Mouse (Mus musculus): Measurements from ENCODE around the gene Man2a1. TPM values are rescaled to one million over a fixed set of nuclear protein-coding genes. Genes with fewer than 3 reads are reported as not detected.

Gene Man2a1
- polyA plus RNA-seq, 1 experiment from 2014 or later, result 4.1 TPM

- Histone ChIP-seq H3K9ac (ENCODE audit: low read depth, low read length) (no peak overlapping the region), H3K9me3 (replicated peaks; ENCODE audit: control insufficient read depth, low read length) (no peaks in the 10 kb centered on the region), H3K4me2 (no peak overlapping the region), H3K4me1 (ENCODE audit: control insufficient read depth, insufficient read depth, low read length) (no peaks in the 10 kb centered on the region), H3K27me3 (ENCODE audit: control insufficient read depth, insufficient read depth, low read length) (no peaks in the 10 kb centered on the region), H3K27ac (ENCODE audit: low read depth, low read length) (no peak overlapping the region), H3K4me3 (ENCODE audit: low read depth, low read length) (no peak overlapping the region), H3K36me3 (ENCODE audit: control insufficient read depth, insufficient read depth, low read length) (peaks cover 9% of the 10 kb centered on the region; the same call in 1 of the 2 replicates)
- 66% methylated on average over 4 of the region's 4 CpGs for WGBS (ENCODE audit: insufficient replicate concordance)
- ATAC-seq (replicated peaks; ENCODE audit: insufficient number of reproducible peaks, low FRiP score, low TSS enrichment), result no peak
Measured at GRCm38 (mm10) chr17:64716318-64716717, 115.8 kb downstream of the Man2a1 start.

DNA sequence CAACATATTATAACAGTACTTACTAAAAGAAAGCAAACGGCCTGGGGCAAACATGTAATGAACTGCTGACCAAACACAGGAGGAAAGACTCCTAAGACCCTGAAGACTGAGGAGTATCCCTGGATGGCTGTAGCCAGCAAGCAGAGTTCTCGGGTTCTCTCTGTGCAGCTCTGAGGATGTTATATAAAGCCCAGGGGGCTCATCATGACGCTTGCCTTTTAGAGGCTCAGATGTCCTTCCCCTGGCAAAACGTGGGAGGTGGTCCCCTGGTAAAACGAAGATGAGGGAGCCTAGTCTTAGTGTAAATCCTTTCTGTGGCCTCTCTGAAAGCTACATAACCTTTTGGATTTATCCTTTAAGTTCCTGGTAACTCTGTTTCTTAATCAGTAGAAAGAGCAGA, 119.2 kb downstream of the Man2a1 start:
- Histone ChIP-seq H3K27ac (ENCODE audit: low read depth, low read length) (no peak overlapping the region), H3K9ac (ENCODE audit: low read depth, low read length) (no peak overlapping the region), H3K4me1 (ENCODE audit: control insufficient read depth, insufficient read depth, low read length) (no peaks in the 10 kb centered on the region), H3K36me3 (ENCODE audit: control insufficient read depth, insufficient read depth, low read length) (peaks cover under 1% of the 10 kb centered on the region; the same call in 1 of the 2 replicates), H3K4me3 (ENCODE audit: low read depth, low read length) (no peak overlapping the region), H3K27me3 (ENCODE audit: control insufficient read depth, insufficient read depth, low read length) (no peaks in the 10 kb centered on the region), H3K9me3 (replicated peaks; ENCODE audit: control insufficient read depth, low read length) (no peaks in the 10 kb centered on the region), H3K4me2 (no peak overlapping the region)
- 71% methylated on average over 5 of the region's 5 CpGs for WGBS (ENCODE audit: insufficient replicate concordance)
- no peak for ATAC-seq (replicated peaks; ENCODE audit: insufficient number of reproducible peaks, low FRiP score, low TSS enrichment)

DNA sequence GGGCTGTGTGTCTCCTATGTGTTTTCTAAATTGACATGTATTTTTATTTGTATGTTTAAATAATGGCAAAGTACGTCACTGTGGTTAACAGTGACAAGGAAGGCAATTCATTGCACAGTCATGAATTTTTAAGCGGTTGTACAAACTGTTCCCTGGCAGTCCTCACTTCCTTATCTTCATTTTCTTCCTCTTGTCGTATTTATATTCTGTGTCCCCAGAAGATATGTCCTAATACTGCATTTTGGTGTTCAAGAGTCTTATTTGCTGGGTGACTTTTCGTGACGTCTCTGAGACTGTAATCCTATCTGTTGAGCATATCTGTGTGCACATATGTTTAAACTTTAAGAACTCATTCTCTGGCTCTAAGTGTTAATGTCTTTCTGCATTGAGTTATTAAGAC, 120.6 kb downstream of the Man2a1 start:
- ATAC-seq (replicated peaks; ENCODE audit: insufficient number of reproducible peaks, low FRiP score, low TSS enrichment), result no peak
- Histone ChIP-seq H3K27ac (ENCODE audit: low read depth, low read length) (no peak overlapping the region), H3K4me2 (no peak overlapping the region), H3K9ac (ENCODE audit: low read depth, low read length) (no peak overlapping the region), H3K9me3 (replicated peaks; ENCODE audit: control insufficient read depth, low read length) (no peaks in the 10 kb centered on the region), H3K4me1 (ENCODE audit: control insufficient read depth, insufficient read depth, low read length) (no peaks in the 10 kb centered on the region), H3K27me3 (ENCODE audit: control insufficient read depth, insufficient read depth, low read length) (no peaks in the 10 kb centered on the region), H3K4me3 (ENCODE audit: low read depth, low read length) (no peak overlapping the region), H3K36me3 (ENCODE audit: control insufficient read depth, insufficient read depth, low read length) (no peaks in the 10 kb centered on the region)
- 62% methylated on average over 5 of the region's 5 CpGs for WGBS (ENCODE audit: insufficient replicate concordance)

- Histone ChIP-seq H3K9ac (ENCODE audit: low read depth, low read length) (no peak overlapping the region), H3K9me3 (replicated peaks; ENCODE audit: control insufficient read depth, low read length) (no peaks in the 10 kb centered on the region), H3K4me1 (ENCODE audit: control insufficient read depth, insufficient read depth, low read length) (no peaks in the 10 kb centered on the region), H3K4me3 (ENCODE audit: low read depth, low read length) (no peak overlapping the region), H3K27ac (ENCODE audit: low read depth, low read length) (no peak overlapping the region), H3K27me3 (ENCODE audit: control insufficient read depth, insufficient read depth, low read length) (no peaks in the 10 kb centered on the region), H3K4me2 (no peak overlapping the region), H3K36me3 (ENCODE audit: control insufficient read depth, insufficient read depth, low read length) (no peaks in the 10 kb centered on the region)
- no peak for ATAC-seq (replicated peaks; ENCODE audit: insufficient number of reproducible peaks, low FRiP score, low TSS enrichment)
- WGBS (ENCODE audit: insufficient replicate concordance), result 77% methylated on average over 1 of the region's 1 CpGs
Measured at GRCm38 (mm10) chr17:64723162-64723561, 122.6 kb downstream of the Man2a1 start.

DNA sequence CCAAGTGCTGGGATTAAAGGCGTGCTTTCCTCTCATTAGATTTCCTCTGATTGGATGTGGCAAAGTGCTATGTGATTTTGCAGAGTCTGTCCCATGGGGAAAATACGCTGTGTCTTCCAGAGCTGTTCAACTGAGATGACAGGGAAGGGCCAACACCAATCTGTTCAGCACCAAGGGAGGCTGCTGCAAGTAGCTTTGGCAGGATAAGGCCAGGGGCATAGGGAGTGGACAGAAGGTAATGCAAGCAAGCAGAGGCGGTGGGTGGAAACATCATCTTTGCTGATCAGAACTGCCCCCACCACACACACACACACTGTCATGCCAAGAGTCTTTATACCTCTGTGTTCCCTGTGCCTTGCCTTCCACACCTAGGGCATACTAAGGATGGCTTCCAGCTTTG, 124.7 kb downstream of the Man2a1 start:
- WGBS (ENCODE audit: insufficient replicate concordance), result 91% methylated on average over 3 of the region's 3 CpGs
- no peaks in the 10 kb centered on the region for H3K27me3 ChIP-seq (ENCODE audit: control insufficient read depth, insufficient read depth, low read length)
- no peak overlapping the region for H3K9ac ChIP-seq (ENCODE audit: low read depth, low read length)
- H3K4me1 ChIP-seq (ENCODE audit: control insufficient read depth, insufficient read depth, low read length), result no peaks in the 10 kb centered on the region
- H3K4me2 ChIP-seq, result no peak overlapping the region
- no peaks in the 10 kb centered on the region for H3K36me3 ChIP-seq (ENCODE audit: control insufficient read depth, insufficient read depth, low read length)
- no peaks in the 10 kb centered on the region for H3K9me3 ChIP-seq (replicated peaks; ENCODE audit: control insufficient read depth, low read length)
- ATAC-seq (replicated peaks; ENCODE audit: insufficient number of reproducible peaks, low FRiP score, low TSS enrichment), result no peak
- no peak overlapping the region for H3K27ac ChIP-seq (ENCODE audit: low read depth, low read length)
- no peak overlapping the region for H3K4me3 ChIP-seq (ENCODE audit: low read depth, low read length)

GRCm38 (mm10) chr17:64726032-64726431, 125.5 kb downstream of the Man2a1 start:
- Histone ChIP-seq H3K9ac (ENCODE audit: low read depth, low read length) (no peak overlapping the region), H3K4me2 (no peak overlapping the region), H3K36me3 (ENCODE audit: control insufficient read depth, insufficient read depth, low read length) (no peaks in the 10 kb centered on the region), H3K9me3 (replicated peaks; ENCODE audit: control insufficient read depth, low read length) (no peaks in the 10 kb centered on the region), H3K27me3 (ENCODE audit: control insufficient read depth, insufficient read depth, low read length) (no peaks in the 10 kb centered on the region), H3K4me3 (ENCODE audit: low read depth, low read length) (no peak overlapping the region), H3K4me1 (ENCODE audit: control insufficient read depth, insufficient read depth, low read length) (no peaks in the 10 kb centered on the region), H3K27ac (ENCODE audit: low read depth, low read length) (no peak overlapping the region)
- no peak for ATAC-seq (replicated peaks; ENCODE audit: insufficient number of reproducible peaks, low FRiP score, low TSS enrichment)
- 80% methylated on average over 7 of the region's 7 CpGs for WGBS (ENCODE audit: insufficient replicate concordance)

DNA sequence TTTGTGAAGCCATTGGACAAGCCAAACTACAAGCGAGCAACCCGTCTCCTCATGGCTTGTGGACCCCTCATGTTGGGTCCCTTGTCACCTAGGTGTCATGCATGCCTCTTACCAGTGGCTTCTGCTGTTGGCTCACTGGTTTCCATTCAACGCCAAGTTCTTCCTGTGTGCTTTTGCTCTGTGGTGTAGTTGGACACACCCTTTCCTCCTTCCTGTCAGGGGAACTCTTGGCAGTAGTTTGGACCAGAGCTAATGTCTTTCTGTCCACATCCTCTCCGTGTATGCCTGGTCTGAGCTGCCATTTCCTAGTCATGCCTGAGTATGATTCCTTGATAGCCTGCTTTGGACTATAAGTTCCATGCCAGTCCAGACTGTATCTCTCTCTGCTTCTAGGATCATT, 135.0 kb downstream of the Man2a1 start:
- Histone ChIP-seq H3K4me1 (ENCODE audit: control insufficient read depth, insufficient read depth, low read length) (no peaks in the 10 kb centered on the region), H3K27ac (ENCODE audit: low read depth, low read length) (no peak overlapping the region), H3K27me3 (ENCODE audit: control insufficient read depth, insufficient read depth, low read length) (no peaks in the 10 kb centered on the region), H3K36me3 (ENCODE audit: control insufficient read depth, insufficient read depth, low read length) (no peaks in the 10 kb centered on the region; the same call in 1 of the 2 replicates), H3K4me3 (ENCODE audit: low read depth, low read length) (no peak overlapping the region), H3K9me3 (replicated peaks; ENCODE audit: control insufficient read depth, low read length) (no peaks in the 10 kb centered on the region), H3K9ac (ENCODE audit: low read depth, low read length) (no peak overlapping the region), H3K4me2 (no peak overlapping the region)
- 74% methylated on average over 4 of the region's 4 CpGs for WGBS (ENCODE audit: insufficient replicate concordance)
- ATAC-seq (replicated peaks; ENCODE audit: insufficient number of reproducible peaks, low FRiP score, low TSS enrichment), result no peak

- ATAC-seq (replicated peaks; ENCODE audit: insufficient number of reproducible peaks, low FRiP score, low TSS enrichment), result no peak
- WGBS (ENCODE audit: insufficient replicate concordance), result 53% methylated on average over 1 of the region's 1 CpGs
- Histone ChIP-seq H3K9me3 (replicated peaks; ENCODE audit: control insufficient read depth, low read length) (no peaks in the 10 kb centered on the region), H3K4me2 (no peak overlapping the region), H3K27ac (ENCODE audit: low read depth, low read length) (no peak overlapping the region), H3K4me3 (ENCODE audit: low read depth, low read length) (no peak overlapping the region), H3K9ac (ENCODE audit: low read depth, low read length) (no peak overlapping the region), H3K4me1 (ENCODE audit: control insufficient read depth, insufficient read depth, low read length) (no peaks in the 10 kb centered on the region), H3K36me3 (ENCODE audit: control insufficient read depth, insufficient read depth, low read length) (peaks cover under 1% of the 10 kb centered on the region; the same call in 1 of the 2 replicates), H3K27me3 (ENCODE audit: control insufficient read depth, insufficient read depth, low read length) (no peaks in the 10 kb centered on the region)
Measured at GRCm38 (mm10) chr17:64737918-64738317, 137.4 kb downstream of the Man2a1 start.

DNA sequence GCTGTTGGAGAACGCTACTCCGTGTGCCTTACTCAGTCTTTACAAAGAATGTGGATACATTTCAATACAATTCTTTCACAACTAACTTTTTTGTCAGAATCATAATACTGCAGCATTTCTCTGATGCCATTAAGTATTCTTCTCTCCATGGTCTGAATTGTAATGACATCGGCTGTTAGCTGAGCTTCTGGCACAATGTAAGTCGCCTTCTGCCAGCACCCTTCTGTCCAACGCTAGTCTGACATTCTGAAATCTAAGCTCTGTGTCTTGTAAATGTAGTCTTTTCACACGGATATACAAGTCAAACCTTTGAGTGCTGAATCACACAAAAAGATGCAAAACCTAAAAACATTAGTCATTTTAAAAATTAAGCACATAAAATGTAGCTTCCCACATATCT, 138.6 kb downstream of the Man2a1 start:
- no peaks in the 10 kb centered on the region for H3K27me3 ChIP-seq (ENCODE audit: control insufficient read depth, insufficient read depth, low read length)
- no peaks in the 10 kb centered on the region for H3K9me3 ChIP-seq (replicated peaks; ENCODE audit: control insufficient read depth, low read length)
- H3K9ac ChIP-seq (ENCODE audit: low read depth, low read length), result no peak overlapping the region
- H3K4me3 ChIP-seq (ENCODE audit: low read depth, low read length), result no peak overlapping the region
- H3K36me3 ChIP-seq (ENCODE audit: control insufficient read depth, insufficient read depth, low read length), result peaks cover 3% of the 10 kb centered on the region; the same call in 1 of the 2 replicates
- ATAC-seq (replicated peaks; ENCODE audit: insufficient number of reproducible peaks, low FRiP score, low TSS enrichment), result no peak
- whole genome bisulfite sequencing (ENCODE audit: insufficient replicate concordance), result 87% methylated on average over 6 of the region's 6 CpGs
- no peaks in the 10 kb centered on the region for H3K4me1 ChIP-seq (ENCODE audit: control insufficient read depth, insufficient read depth, low read length)
- H3K27ac ChIP-seq (ENCODE audit: low read depth, low read length), result no peak overlapping the region
- H3K4me2 ChIP-seq, result no peak overlapping the region
